Mouse (Mus musculus) cortical plate, adult 2 months (tissue): ENCODE measurements around the gene Hist1h2ab. TPM values are rescaled to one million over a fixed set of nuclear protein-coding genes. Genes with fewer than 3 reads are reported as not detected.
"Not testable (repeated sequence)": the region's sequence is repeated elsewhere in the genome, so short reads cannot be mapped to it uniquely, and the experiment has no call there.

ENCODE experiments used
- H3K27ac ChIP-seq: fragments of 200-500 bp; 2 replicates; pipeline ENCODE4 v1.5.1; 2012; ENCODE audit warnings: low read length, control low read depth, inconsistent platforms; ENCODE audit not compliant: insufficient read depth
- H3K4me1 ChIP-seq: fragments of 200-500 bp; 2 replicates; pipeline ENCODE4 v1.6.1; 2011; ENCODE audit warnings: low read length; ENCODE audit not compliant: control insufficient read depth, insufficient read depth
- H3K4me3 ChIP-seq: fragments of 200-500 bp; 2 replicates; pipeline ENCODE4 v1.5.1; 2011; ENCODE audit warnings: mild to moderate bottlenecking, low read length, control low read depth; ENCODE audit not compliant: insufficient read depth
- CTCF ChIP-seq: fragments of 200-500 bp; IDR thresholded peaks from 2 replicates; pipeline ENCODE4 v1.5.1; 2011; ENCODE audit warnings: mild to moderate bottlenecking, control low read depth, low read length; ENCODE audit not compliant: insufficient read depth; ENCODE audit errors: extremely low read depth
- POLR2A ChIP-seq: fragments of 200-500 bp; IDR thresholded peaks from 2 replicates; pipeline ENCODE4 v1.6.1; 2011; ENCODE audit warnings: mild to moderate bottlenecking, low read length, control low read depth; ENCODE audit not compliant: insufficient read depth; ENCODE audit errors: extremely low read depth
- polyA plus RNA-seq: library from polyadenylated mRNA; depleted of rRNA; stranded (reverse); fragments of >200 nt; gene quantifications from 2 replicates; pipeline ENCODE4 v1.2.3, GENCODE M21; 2012

The Hist1h2ab gene
- polyA plus RNA-seq, 1 experiment: 1.9 TPM

GRCm38 (mm10) chr13:23760972-23761864 lies 10.3 kb downstream of the Hist1h2ab start, which contains the start of gene Hist1h4a:
Gene Hist1h4a, minus strand, starts transcription at chr13:23761230.
- Histone ChIP-seq H3K27ac (peak within 1 kb of the TSS; percentile 57; the same call in 1 of the 2 replicates), H3K4me3 (peak within 1 kb of the TSS; percentile 36), H3K4me1 (no peaks in the 10 kb centered on the region)
- TF ChIP-seq CTCF (no peak), POLR2A (peak; percentile 94)

DNA sequence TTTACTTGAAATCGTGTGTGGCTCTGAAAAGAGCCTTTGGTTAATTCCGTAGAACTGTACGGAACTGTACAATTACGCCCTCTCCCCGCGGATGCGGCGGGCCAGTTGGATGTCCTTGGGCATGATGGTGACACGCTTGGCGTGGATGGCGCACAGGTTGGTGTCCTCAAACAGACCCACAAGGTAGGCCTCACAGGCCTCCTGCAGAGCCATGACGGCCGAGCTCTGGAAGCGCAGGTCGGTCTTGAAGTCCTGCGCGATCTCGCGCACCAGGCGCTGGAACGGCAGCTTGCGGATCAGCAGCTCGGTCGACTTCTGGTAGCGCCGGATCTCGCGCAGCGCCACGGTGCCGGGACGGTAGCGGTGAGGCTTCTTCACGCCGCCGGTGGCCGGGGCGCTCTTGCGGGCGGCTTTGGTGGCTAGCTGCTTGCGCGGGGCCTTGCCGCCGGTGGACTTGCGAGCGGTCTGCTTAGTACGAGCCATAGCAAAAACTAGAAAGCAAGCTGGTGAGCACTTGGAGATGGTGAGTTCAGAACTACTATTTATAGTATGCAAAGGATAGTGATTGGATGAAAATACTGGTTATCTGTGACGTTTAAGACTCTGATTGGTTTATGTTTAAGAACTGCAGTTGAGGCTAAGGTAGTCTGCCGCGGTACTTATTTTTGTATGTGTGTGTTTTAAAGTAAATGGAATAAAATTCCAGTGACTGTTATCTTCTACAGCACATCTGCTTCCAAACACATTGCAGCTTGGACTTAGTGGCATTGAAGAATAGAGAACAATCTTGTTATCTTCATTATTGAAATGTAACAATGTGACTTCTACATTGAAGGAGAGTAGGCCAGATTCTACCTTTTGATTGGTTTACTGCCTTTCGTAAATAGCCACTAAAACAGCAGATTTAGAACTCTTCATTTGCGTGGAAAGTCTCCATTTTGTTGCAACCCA lies 11.2 kb downstream of the Hist1h2ab start, which contains the start of gene Hist1h3a:
Gene Hist1h3a (minus strand): TSS at position 516 of the 951 bp plus-strand sequence.
- TF ChIP-seq POLR2A: peak; percentile 75
- not testable (repeated sequence) for H3K4me1 ChIP-seq
- peak within 1 kb of the TSS; percentile 57; the same call in 1 of the 2 replicates for H3K27ac ChIP-seq
- peak within 1 kb of the TSS; percentile 36 for H3K4me3 ChIP-seq

DNA sequence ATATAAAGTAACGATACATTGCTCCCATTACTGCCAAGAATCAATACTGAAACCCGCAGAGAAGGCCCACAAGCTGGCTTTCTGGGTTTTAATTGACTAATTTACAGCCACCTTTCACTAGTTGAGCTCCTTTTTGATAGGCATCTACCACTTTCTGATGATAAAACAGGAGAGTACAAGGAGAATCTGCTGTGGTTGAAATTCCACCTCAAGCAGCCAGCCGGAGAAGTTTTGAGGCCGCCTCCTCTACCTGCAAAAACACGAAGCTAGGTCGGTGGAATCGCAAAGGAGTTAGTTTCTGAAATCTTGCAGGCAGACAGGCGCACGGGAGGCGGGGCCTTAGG lies 12.3 kb downstream of the Hist1h2ab start:
- TF ChIP-seq CTCF (no peak), POLR2A (no peak)
- Histone ChIP-seq H3K27ac (peak overlapping the region; percentile 17; the same call in 1 of the 2 replicates), H3K4me1 (no peaks in the 10 kb centered on the region), H3K4me3 (peak overlapping the region; percentile 33; the same call in 1 of the 2 replicates)

- H3K4me1 ChIP-seq: no peaks in the 10 kb centered on the region
- H3K4me3 ChIP-seq: peak within 1 kb of the TSS; percentile 36
- peak within 1 kb of the TSS; percentile 20; the same call in 1 of the 2 replicates for H3K27ac ChIP-seq
- TF ChIP-seq POLR2A: peak; percentile 95
- no peak for TF ChIP-seq CTCF
Measured at GRCm38 (mm10) chr13:23763586-23764323, 12.8 kb downstream of the Hist1h2ab start, which contains the start of gene Hist1h1a. Gene Hist1h1a, plus strand, starts transcription at chr13:23763666.

GRCm38 (mm10) chr13:23764324-23765171 lies 13.6 kb downstream of the Hist1h2ab start:
- no peak overlapping the region for H3K27ac ChIP-seq
- TF ChIP-seq CTCF: no peak
- no peak for TF ChIP-seq POLR2A
- H3K4me3 ChIP-seq: peak overlapping the region; percentile 33; the same call in 1 of the 2 replicates
- no peaks in the 10 kb centered on the region for H3K4me1 ChIP-seq

DNA sequence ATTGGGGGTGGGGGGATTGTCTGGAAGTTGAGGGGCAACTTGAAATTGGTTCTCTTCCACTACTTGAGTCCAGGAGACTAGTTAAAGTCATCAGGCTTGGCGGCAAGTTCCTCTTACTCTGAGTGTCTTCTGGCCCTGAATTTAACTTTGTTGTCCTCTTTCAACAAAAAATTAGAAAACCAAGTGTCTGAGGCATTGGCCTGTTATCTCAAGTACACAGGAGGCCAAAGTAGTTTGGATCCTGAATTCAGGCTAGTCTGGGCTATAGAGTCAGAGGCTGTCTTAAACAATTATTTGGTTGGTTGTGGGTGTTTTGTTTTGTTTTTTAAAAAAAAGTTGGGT lies 14.2 kb downstream of the Hist1h2ab start:
- no peak for TF ChIP-seq POLR2A
- no peak for TF ChIP-seq CTCF
- Histone ChIP-seq H3K27ac (no peak overlapping the region), H3K4me3 (no peak overlapping the region), H3K4me1 (no peaks in the 10 kb centered on the region)

- no peak overlapping the region for H3K27ac ChIP-seq
- no peaks in the 10 kb centered on the region for H3K4me1 ChIP-seq
- H3K4me3 ChIP-seq: no peak overlapping the region
- TF ChIP-seq POLR2A (no peak), CTCF (no peak)
Measured at GRCm38 (mm10) chr13:23766772-23767171, 15.8 kb downstream of the Hist1h2ab start.

- no peak overlapping the region for H3K4me3 ChIP-seq
- TF ChIP-seq CTCF: no peak
- no peak for TF ChIP-seq POLR2A
- no peaks in the 10 kb centered on the region for H3K4me1 ChIP-seq
- no peak overlapping the region for H3K27ac ChIP-seq
Measured at GRCm38 (mm10) chr13:23768834-23769397, 18.0 kb downstream of the Hist1h2ab start.

DNA sequence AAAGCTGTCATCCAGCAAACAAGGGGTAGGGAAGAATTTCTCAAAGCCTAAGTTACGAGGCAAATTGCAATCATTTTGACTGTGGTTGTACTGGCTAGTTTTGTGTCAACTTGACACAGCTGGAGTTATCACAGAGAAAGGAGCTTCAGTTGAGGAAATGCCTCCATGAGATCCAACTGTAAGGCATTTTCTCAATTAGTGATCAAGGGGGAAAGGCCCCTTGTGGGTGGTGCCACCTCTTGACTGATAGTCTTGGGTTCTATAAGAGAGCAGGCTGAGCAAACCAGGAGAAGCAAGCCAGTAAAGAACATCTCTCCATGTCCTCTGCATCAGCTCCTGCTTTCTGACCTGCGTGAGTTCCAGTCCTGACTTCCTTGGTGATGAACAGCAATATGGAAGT lies 18.7 kb downstream of the Hist1h2ab start, which contains the start of gene Trim38:
Gene Trim38 (plus strand): TSS at position 301 of the 400 bp plus-strand sequence.
- not testable (repeated sequence) for H3K27ac ChIP-seq, H3K4me1 ChIP-seq, H3K4me3 ChIP-seq
